Mouse (Mus musculus) kidney, postnatal 10 days (tissue): Measurements from ENCODE around the gene Slfn9.
"Not testable (repeated sequence)": the region's sequence is repeated elsewhere in the genome, so short reads cannot be mapped to it uniquely, and the experiment has no call there.

ENCODE experiments used
- DNase-seq: peaks from one replicate; pipeline ENCODE4 v3.0.0; 2021; ENCODE audit warnings: mixed read lengths

Gene Slfn9

DNA sequence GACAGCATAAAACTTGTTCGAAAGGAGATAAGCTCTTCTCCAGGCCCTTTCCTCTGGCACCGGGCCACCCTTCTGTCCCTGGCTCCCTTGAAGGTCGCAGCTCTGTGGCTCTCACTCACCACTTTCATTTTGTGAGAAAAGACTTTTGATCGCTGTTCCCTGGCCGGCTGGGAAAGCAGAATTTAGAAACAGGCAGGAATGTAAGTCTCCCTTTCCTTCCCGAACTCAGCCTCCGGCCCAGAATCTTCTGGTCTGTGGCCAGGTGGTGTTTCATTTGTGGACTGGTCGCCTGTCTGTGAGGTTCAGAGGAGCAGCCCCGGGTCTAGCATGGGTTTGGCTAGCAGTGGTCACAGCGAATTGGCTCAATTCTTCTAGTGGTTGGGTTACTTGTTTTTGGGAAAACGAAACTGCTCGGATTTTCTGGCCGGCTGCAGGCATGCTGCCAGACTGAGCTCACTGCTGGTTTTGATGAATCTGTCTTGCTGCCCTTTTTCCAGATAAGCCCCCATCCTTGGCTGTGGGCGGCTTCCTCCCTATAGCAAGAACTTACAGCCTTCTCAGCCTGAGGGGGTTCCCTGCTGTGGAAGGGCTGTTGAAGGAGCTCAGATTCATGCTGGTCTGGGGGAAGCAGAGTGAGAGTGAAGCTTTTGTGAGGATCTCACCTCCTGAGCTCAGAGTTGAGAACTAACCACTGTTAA lies at the start of gene Slfn9:
Gene Slfn9, minus strand, starts transcription at position 362 of the 698 bp plus-strand sequence.
- peak; percentile 71 for DNase-seq

- DNase-seq = no peak
Measured at GRCm38 (mm10) chr11:83041000-83041399, 49.4 kb upstream of the Slfn9 start.

- DNase-seq = no peak
Measured at GRCm38 (mm10) chr11:83040325-83040724, 48.7 kb upstream of the Slfn9 start.

- no peak for DNase-seq
Measured at GRCm38 (mm10) chr11:83039796-83040195, 48.2 kb upstream of the Slfn9 start.

GRCm38 (mm10) chr11:83039156-83039555 lies 47.5 kb upstream of the Slfn9 start:
- no peak for DNase-seq

DNA sequence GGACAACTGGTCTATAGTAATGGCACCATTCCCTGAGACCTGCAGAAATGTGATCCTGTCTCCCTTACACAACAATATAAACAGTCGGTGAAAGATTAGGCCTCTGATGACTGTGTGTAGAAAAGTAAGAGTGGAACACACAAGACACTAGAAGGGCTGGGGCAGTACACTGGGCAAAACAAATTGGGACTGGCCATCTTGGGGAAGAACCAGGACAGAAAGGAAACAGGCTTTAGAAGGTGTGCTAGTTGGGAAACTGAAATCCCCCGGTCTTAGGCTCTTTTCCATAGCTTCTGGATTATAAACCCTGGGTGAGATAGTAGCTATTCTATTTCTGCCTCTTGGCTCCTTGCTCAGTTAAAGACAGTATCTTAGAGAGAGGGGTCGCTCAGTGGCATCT lies 47.1 kb upstream of the Slfn9 start:
- DNase-seq = not testable (repeated sequence)

DNA sequence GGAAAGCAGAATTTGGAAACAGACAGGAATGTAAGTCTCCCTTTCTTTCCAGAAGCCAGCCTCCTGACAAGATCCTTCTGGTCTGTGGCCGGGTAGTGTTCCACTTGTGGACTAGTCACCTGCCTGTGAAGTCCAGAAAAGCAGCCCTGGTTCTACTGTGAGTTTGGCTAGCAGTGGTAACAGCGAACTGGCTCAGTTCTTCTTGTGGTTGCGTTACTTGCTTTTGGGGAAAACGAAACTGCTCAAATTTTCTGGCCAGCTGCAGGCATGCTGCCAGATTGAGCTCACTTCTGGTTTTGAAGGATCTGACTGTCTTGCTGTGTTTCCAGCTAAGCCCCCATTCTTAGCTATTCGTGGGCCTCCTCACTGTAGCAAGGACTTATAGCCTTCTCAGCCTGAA lies 29.0 kb upstream of the Slfn9 start, which contains the start of gene Slfn8:
Gene Slfn8, minus strand, starts transcription at position 190 of the 400 bp plus-strand sequence.
- DNase-seq = peak; percentile 21

GRCm38 (mm10) chr11:83019561-83020519 lies 28.2 kb upstream of the Slfn9 start:
- DNase-seq = peak; percentile 14

- DNase-seq = no peak
Measured at GRCm38 (mm10) chr11:83016093-83016492, 24.5 kb upstream of the Slfn9 start.

DNA sequence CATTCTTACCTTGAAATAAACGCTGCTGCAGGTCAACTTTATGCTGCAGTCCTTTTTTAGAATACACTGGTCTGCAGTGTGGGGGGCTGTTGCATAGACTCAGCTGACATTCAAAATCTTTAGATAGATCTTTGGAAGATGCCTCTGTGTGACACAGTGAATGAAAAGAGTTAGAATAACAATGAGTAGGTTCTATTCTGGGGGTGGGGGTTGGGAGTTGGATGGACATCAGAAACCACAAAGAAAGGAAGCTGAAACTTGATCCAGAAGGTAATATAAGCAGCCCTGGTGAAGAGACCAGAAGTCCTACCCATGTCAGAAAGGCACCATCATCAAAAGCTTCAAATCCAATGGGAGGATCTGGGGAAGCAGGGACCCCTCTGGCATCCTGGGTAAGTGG lies 21.7 kb upstream of the Slfn9 start:
- DNase-seq = no peak

GRCm38 (mm10) chr11:82990612-82991385 lies 831 bp downstream of the Slfn9 start:
- DNase-seq = peak; percentile 60

GRCm38 (mm10) chr11:82989357-82989756 lies 2.3 kb downstream of the Slfn9 start:
- peak; percentile 35 for DNase-seq

DNA sequence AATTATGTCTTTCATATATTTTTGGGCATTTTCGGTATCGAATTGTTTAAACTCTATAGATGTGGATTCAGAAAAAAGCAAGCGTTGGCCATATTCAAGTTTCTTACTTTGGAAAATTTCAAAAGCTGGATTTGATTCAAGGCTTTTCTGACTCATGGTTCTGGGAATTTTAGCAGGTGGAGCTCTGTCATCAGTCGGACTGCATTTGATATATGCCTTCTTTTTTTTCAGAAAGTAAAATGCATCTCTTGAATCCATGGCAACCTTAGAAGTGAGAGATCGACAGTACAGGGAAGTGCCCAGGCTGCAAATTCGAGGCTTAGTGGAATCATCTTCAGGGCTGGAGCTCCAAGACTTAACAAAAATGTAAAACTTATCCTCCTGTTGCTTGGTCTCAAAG lies 4.0 kb downstream of the Slfn9 start:
- DNase-seq = no peak

DNA sequence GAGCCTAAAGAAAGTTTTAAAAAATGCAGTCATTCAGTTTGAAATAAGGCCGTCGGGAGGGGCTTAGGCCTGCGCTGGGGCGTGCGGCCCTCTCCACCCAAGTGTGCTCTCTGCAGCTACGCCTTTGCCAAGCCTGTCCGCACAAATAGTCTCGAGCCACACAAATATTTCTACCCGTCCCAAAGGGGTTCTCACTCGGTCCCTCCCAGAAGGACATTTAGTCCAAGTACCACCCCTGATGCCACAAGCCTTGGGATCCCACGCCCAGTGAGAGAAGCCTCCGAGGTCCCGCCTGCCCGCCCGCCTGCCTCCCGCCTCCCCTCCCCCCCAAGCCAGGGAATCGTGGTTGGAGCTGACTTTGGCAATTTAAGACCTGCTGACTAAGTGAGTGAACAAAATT lies 8.4 kb downstream of the Slfn9 start:
- no peak for DNase-seq

DNA sequence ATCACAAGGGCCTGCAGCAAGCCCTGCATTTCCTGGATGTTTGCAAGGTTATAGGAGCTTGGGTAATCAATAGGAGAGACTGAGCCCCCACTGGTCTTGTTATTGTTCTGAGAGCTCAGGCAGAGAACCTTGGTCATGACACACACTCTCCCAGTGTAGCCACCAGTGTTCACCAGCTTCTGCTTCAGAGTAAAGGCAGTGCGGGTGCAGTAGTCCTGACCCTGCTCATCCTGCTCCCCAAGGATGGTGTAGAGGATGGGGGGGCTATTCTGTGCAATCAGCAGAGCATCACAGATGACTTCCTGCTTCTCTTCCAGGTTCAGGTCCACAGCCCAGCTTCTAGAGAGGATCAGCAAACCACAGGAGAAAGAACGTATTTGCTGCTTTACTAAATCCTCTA lies 9.2 kb downstream of the Slfn9 start:
- DNase-seq = not testable (repeated sequence)

DNA sequence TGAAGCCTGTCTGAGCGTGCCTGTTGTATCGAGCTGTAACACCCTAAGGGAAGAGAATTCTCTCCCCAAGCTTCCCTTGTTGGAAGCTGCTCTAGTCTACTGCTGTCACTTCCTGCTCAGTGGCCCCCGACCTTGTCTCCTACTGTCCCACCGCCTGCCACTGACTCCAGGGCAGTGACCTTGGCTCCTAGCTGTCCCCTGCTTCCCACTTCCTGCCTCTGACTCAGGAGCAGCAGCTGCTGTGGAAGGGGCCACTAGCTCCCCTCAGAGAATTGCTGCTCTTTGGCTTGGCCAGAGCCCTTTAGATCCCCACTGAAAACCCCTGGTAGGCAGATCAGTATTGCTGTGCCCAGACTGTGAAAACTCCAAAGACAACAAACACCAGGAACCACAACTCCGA lies 17.7 kb downstream of the Slfn9 start:
- peak; percentile 72 for DNase-seq

DNA sequence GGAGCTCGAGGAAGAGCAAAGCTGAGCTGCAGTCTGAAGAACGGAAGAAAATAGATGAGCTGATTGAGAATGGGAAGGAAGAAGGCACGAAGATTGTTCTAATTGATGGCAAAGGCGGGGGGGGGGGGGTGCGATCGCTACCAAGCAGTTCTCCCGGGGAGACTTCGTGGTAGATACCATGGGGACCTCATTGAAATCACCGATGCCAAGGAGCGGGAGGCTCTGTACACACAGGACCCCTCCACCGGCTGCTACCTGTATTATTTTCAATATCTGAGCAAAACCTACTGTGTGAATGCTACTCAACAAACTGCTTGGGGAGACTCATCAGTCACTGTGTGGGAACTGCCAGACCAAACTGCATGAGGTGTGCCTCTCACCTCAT lies 20.0 kb downstream of the Slfn9 start:
- no peak for DNase-seq

DNA sequence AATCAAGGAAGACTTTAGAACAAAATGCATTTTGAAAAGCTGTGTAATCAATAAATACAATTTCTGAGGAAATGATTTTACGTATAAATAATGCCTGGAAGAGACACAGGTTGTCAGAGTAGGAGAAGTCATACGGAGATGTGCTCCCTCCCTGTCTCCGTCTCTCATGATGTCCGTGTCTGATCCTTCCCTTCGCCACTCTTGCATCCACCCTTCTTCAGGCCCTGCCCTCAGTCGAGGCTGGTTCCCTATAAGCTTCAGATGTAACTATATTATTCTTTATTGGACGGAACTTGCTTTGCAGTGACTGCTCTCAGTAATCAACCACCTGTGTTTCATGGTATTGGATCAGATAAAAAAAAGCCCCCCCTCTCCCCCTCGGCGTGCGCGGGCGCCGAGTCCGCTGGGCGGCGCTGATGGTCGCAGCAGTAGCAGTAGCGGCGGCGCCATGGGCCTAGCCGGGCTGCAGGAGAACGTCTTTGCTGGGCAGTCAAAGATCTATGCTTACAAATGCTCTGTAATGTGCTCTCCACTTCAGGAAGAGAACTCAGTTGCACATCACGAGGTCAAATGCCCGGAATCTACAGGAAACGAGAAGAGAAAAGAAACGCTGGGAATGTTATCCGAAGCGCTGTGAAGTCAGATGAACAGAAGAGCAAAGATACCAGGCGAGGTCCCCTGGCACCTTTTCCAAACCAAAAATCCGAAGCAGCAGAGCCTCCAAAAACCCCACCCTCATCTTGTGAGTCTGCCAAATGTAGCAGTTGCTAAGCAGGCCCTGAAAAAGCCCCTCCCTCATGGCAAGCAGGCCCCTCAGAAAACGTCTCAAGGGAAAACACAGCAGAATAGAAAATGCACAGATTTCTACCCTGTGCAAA lies 20.7 kb downstream of the Slfn9 start:
- DNase-seq = peak; percentile 74

GRCm38 (mm10) chr11:82962215-82962614 lies 29.4 kb downstream of the Slfn9 start:
- no peak for DNase-seq

- DNase-seq = no peak
Measured at GRCm38 (mm10) chr11:82961743-82962142, 29.9 kb downstream of the Slfn9 start.

DNA sequence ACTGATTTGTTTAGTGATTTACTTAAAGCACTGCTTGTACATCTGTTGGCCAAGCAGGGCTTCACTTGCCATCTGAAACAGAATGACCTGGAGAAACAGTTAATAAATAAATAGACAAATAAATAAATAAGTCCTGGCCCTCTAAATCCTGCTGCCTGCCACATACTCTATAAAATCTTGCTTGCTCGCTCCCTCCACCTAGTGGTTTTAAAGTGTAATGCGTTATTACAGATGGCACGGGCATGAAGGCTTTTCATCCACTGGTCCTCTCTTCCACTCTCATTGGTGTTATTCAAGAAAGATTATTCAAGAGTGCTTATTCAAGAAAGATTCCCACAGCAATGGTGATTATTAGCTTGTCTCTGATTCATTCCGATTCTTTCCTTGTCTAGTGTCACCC lies 32.0 kb downstream of the Slfn9 start:
- DNase-seq = peak; percentile 48

- no peak for DNase-seq
Measured at GRCm38 (mm10) chr11:82956925-82957324, 34.7 kb downstream of the Slfn9 start.
